In the genomic region with DNA sequence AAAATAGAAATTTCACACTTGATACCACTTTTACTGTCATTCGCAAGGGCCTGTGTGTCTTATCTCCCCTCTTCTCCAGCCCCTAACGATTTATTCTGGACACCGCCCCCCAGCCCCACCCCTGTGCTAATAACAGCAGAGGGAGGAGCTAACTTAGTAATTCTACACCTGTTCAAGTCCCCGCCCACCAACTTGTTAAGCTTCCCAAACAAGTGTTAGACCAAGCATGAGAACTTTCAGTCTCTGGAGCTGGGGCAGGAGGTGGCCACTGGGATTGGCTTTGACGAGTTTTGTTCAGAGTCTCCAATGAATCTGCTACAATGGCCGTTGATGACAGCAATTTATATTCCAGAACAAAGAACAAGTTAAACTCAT, we compare ENCODE assay signal across 8 mouse cellular contexts.
DNase-seq lines count a peak whose midpoint lies in the region; ATAC-seq and TF ChIP-seq lines count a peak whose summit lies in the region.

No protein-coding gene starts in this region.

- no peaks in the 10 kb centered on the region for H3K36me3 ChIP-seq in forebrain, embryonic 12.5 days (replicated peaks)
- no peaks in the 10 kb centered on the region for H3K36me3 ChIP-seq in limb, embryonic 10.5 days
- H3K36me3 ChIP-seq in testis, adult 2 months (ENCODE audit: control insufficient read depth, insufficient read depth, low read length) = no peaks in the 10 kb centered on the region

- 2% methylated on average over 6 of the region's 6 CpGs for WGBS in forebrain, embryonic 12.5 days
- WGBS in limb, embryonic 10.5 days = 3% methylated on average over 6 of the region's 6 CpGs

- H3K4me3 ChIP-seq in forebrain, embryonic 12.5 days (replicated peaks) = peak overlapping the region; percentile 35
- peak overlapping the region; percentile 52 for H3K4me3 ChIP-seq in limb, embryonic 10.5 days
- peak overlapping the region; percentile 35 for H3K4me3 ChIP-seq in testis, adult 2 months (ENCODE audit: control insufficient read depth, low read depth, low read length)

- no peak overlapping the region for H3K27ac ChIP-seq in forebrain, embryonic 12.5 days
- H3K27ac ChIP-seq in limb, embryonic 10.5 days = no peak overlapping the region
- no peak overlapping the region for H3K27ac ChIP-seq in testis, adult 2 months (ENCODE audit: control insufficient read depth, insufficient read depth, low read depth, low read length)

- H3K27me3 ChIP-seq in forebrain, embryonic 12.5 days = peaks cover 6% of the 10 kb centered on the region; the same call in 1 of the 2 replicates
- peaks cover 10% of the 10 kb centered on the region; the same call in 1 of the 2 replicates for H3K27me3 ChIP-seq in limb, embryonic 10.5 days (ENCODE audit: low read depth, poor library complexity, severe bottlenecking)
- H3K27me3 ChIP-seq in testis, adult 2 months (ENCODE audit: control insufficient read depth, insufficient read depth, low read length) = no peaks in the 10 kb centered on the region

- TF ChIP-seq CTCF in testis, adult 2 months (IDR thresholded peaks at IDR 0.05; ENCODE audit: control insufficient read depth, insufficient read depth, insufficient replicate concordance, low read depth, low read length) = no peak

- H3K9me3 ChIP-seq in forebrain, embryonic 12.5 days = no peaks in the 10 kb centered on the region
- no peaks in the 10 kb centered on the region for H3K9me3 ChIP-seq in limb, embryonic 10.5 days (replicated peaks)

- H3K4me1 ChIP-seq in forebrain, embryonic 12.5 days = peaks cover 3% of the 10 kb centered on the region; the same call in 1 of the 2 replicates
- peaks cover 8% of the 10 kb centered on the region for H3K4me1 ChIP-seq in limb, embryonic 10.5 days
- no peaks in the 10 kb centered on the region for H3K4me1 ChIP-seq in testis, adult 2 months (ENCODE audit: control insufficient read depth, insufficient read depth, low read length)

- TF ChIP-seq POLR2A in testis, adult 2 months (IDR thresholded peaks at IDR 0.05; ENCODE audit: control insufficient read depth, low read depth, low read length) = no peak

- no peak overlapping the region for H3K9ac ChIP-seq in forebrain, embryonic 12.5 days

- H3K4me2 ChIP-seq in forebrain, embryonic 12.5 days = peak overlapping the region; percentile 62

- peak; percentile 45 to 46 for DNase-seq in B cell, adult 2 months
- peak; percentile 94 for DNase-seq in ZHBTc4 (ENCODE audit: low read depth, low spot score)
- DNase-seq in limb, embryonic 10.5 days (ENCODE audit: low spot score) = peak; percentile 60
- peak; percentile 59 for DNase-seq in mesoderm, embryonic 11.5 days (ENCODE audit: low read depth, low spot score)

- ATAC-seq in forebrain, embryonic 12.5 days (ENCODE audit: low FRiP score) = peak; percentile 66; the same call in 1 of the 2 replicates
- ATAC-seq in hematopoietic stem cell, adult 5-6 weeks (replicated peaks in 1 of 2; ENCODE audit: insufficient read depth in 1 of 2, low FRiP score in 2 of 2, low TSS enrichment in 1 of 2, low read depth in 1 of 2, poor library complexity in 2 of 2, severe bottlenecking in 2 of 2) = peak; percentile 80 to 85
- ATAC-seq in cerebellum, adult (ENCODE audit: insufficient number of reproducible peaks, low FRiP score, low TSS enrichment) = no peak
